Mouse (Mus musculus) midbrain, embryonic 11.5 days (tissue): ENCODE data around the gene Plekho1. TPM values are rescaled to one million over a fixed set of nuclear protein-coding genes. Genes with fewer than 3 reads are reported as not detected.

ENCODE experiments used
- ATAC-seq: fragments of 200-750 bp; cut with Nextera tagmentation; 2 replicates; pipeline ENCODE4 v1.8.0; 2017; ENCODE audit warnings: moderate TSS enrichment, moderate library complexity; ENCODE audit not compliant: low FRiP score
- DNase-seq: peaks from one replicate; pipeline ENCODE4 v3.0.0; 2015; ENCODE audit warnings: low spot score; ENCODE audit errors: missing footprints
- H3K27ac ChIP-seq: fragments of 300-500 bp; sonication (generic); 2 replicates; pipeline ENCODE4 v1.5.1; 2014; ENCODE audit warnings: low read depth, low read length
- H3K27me3 ChIP-seq: fragments of 300-500 bp; sonication (generic); 2 replicates; pipeline ENCODE4 v1.6.1; 2014; ENCODE audit warnings: mild to moderate bottlenecking, low read length, moderate library complexity, mixed read lengths; ENCODE audit not compliant: control insufficient read depth, insufficient read depth
- H3K36me3 ChIP-seq: fragments of 300-500 bp; sonication (generic); 2 replicates; pipeline ENCODE4 v1.6.1; 2014; ENCODE audit warnings: mild to moderate bottlenecking, low read length, moderate library complexity, mixed read lengths; ENCODE audit not compliant: control insufficient read depth, insufficient read depth
- H3K4me1 ChIP-seq: fragments of 300-500 bp; sonication (generic); 2 replicates; pipeline ENCODE4 v1.6.1; 2014; ENCODE audit warnings: low read length; ENCODE audit not compliant: control insufficient read depth, insufficient read depth
- H3K4me2 ChIP-seq: fragments of 300-500 bp; sonication (generic); 2 replicates; pipeline ENCODE4 v1.6.1; 2014; ENCODE audit warnings: mild to moderate bottlenecking, moderate library complexity
- H3K4me3 ChIP-seq: fragments of 300-500 bp; sonication (generic); 2 replicates; pipeline ENCODE4 v1.5.1; 2014; ENCODE audit warnings: low read depth, low read length
- H3K9ac ChIP-seq: fragments of 300-500 bp; sonication (generic); 2 replicates; pipeline ENCODE4 v1.6.1; 2014; ENCODE audit warnings: low read length
- H3K9me3 ChIP-seq: fragments of 300-500 bp; sonication (generic); 2 replicates; pipeline ENCODE4 v1.6.1; 2016; ENCODE audit warnings: low read length; ENCODE audit not compliant: control insufficient read depth
- WGBS: fragments of 180-500 bp; shearing (Covaris S2); extraction: QIAGEN DNeasy Blood & Tissue Kit; methylation state at CpG from one replicate; pipeline ENCODE4 v1.1.7; 2014; 5-methylcytosine and 5-hydroxymethylcytosine counted together
- polyA plus RNA-seq: library from polyadenylated mRNA; unstranded; fragments of >200 nt; fragmentation: Nextera tagmentation; extraction: Ambion mirVana; gene quantifications from 2 replicates; pipeline ENCODE4 v1.2.1, GENCODE M21; 2014

Gene Plekho1
- polyA plus RNA-seq, 1 experiment from 2014 or later = 70.7 TPM

GRCm38 (mm10) chr3:96033046-96033445, 37.2 kb upstream of the Plekho1 start:
- Histone ChIP-seq H3K36me3 (no peaks in the 10 kb centered on the region), H3K4me1 (no peaks in the 10 kb centered on the region), H3K4me3 (no peak overlapping the region), H3K9ac (no peak overlapping the region), H3K27ac (no peak overlapping the region), H3K4me2 (no peak overlapping the region), H3K9me3 (no peaks in the 10 kb centered on the region), H3K27me3 (no peaks in the 10 kb centered on the region)
- no peak for ATAC-seq
- peak; percentile 69 for DNase-seq
- WGBS = 87% methylated on average over 4 of the region's 4 CpGs

- Histone ChIP-seq H3K4me2 (no peak overlapping the region), H3K27ac (no peak overlapping the region), H3K9me3 (no peaks in the 10 kb centered on the region), H3K27me3 (no peaks in the 10 kb centered on the region), H3K36me3 (no peaks in the 10 kb centered on the region), H3K4me3 (no peak overlapping the region), H3K9ac (no peak overlapping the region), H3K4me1 (no peaks in the 10 kb centered on the region)
- ATAC-seq = no peak
- no peak for DNase-seq
- 87% methylated on average over 6 of the region's 6 CpGs for WGBS
Measured at GRCm38 (mm10) chr3:96032652-96033017, 36.8 kb upstream of the Plekho1 start.

GRCm38 (mm10) chr3:96031991-96032651, 36.3 kb upstream of the Plekho1 start:
- H3K36me3 ChIP-seq = no peaks in the 10 kb centered on the region
- H3K9me3 ChIP-seq = no peaks in the 10 kb centered on the region
- WGBS = 95% methylated on average over 6 of the region's 6 CpGs
- peak; percentile 56 for DNase-seq
- H3K27ac ChIP-seq = no peak overlapping the region
- ATAC-seq = no peak
- H3K4me2 ChIP-seq = no peak overlapping the region
- no peaks in the 10 kb centered on the region for H3K27me3 ChIP-seq
- H3K4me3 ChIP-seq = no peak overlapping the region
- H3K4me1 ChIP-seq = no peaks in the 10 kb centered on the region
- H3K9ac ChIP-seq = no peak overlapping the region

- no peak overlapping the region for H3K9ac ChIP-seq
Measured at GRCm38 (mm10) chr3:96029766-96030165, 34.0 kb upstream of the Plekho1 start.

GRCm38 (mm10) chr3:96029336-96029735, 33.5 kb upstream of the Plekho1 start:
- Histone ChIP-seq H3K27ac (no peak overlapping the region), H3K4me3 (no peak overlapping the region), H3K9me3 (no peaks in the 10 kb centered on the region), H3K4me1 (no peaks in the 10 kb centered on the region), H3K27me3 (no peaks in the 10 kb centered on the region), H3K36me3 (no peaks in the 10 kb centered on the region), H3K9ac (no peak overlapping the region), H3K4me2 (no peak overlapping the region)
- DNase-seq (peak; percentile 65), ATAC-seq (no peak)
- 92% methylated on average over 3 of the region's 3 CpGs for WGBS

More at GRCm38 (mm10) chr3:96029766-96030165, 34.0 kb upstream of the Plekho1 start:
- Histone ChIP-seq H3K9me3 (no peaks in the 10 kb centered on the region), H3K36me3 (no peaks in the 10 kb centered on the region), H3K27ac (no peak overlapping the region), H3K4me3 (no peak overlapping the region), H3K27me3 (no peaks in the 10 kb centered on the region), H3K4me1 (no peaks in the 10 kb centered on the region), H3K4me2 (no peak overlapping the region)
- DNase-seq = peak; percentile 21
- no peak for ATAC-seq
- WGBS = 92% methylated on average over 11 of the region's 11 CpGs

- no peak overlapping the region for H3K4me3 ChIP-seq
- peak; percentile 4 for DNase-seq
- WGBS = 89% methylated on average over 1 of the region's 1 CpGs
- H3K4me2 ChIP-seq = no peak overlapping the region
- no peaks in the 10 kb centered on the region for H3K9me3 ChIP-seq
- no peaks in the 10 kb centered on the region for H3K27me3 ChIP-seq
- no peaks in the 10 kb centered on the region for H3K36me3 ChIP-seq
- no peak overlapping the region for H3K9ac ChIP-seq
- no peaks in the 10 kb centered on the region for H3K4me1 ChIP-seq
- no peak for ATAC-seq
- H3K27ac ChIP-seq = no peak overlapping the region
Measured at GRCm38 (mm10) chr3:96027875-96028274, 32.1 kb upstream of the Plekho1 start.

GRCm38 (mm10) chr3:96027145-96027544, 31.3 kb upstream of the Plekho1 start:
- H3K27ac ChIP-seq = no peak overlapping the region
- ATAC-seq = no peak
- no peaks in the 10 kb centered on the region for H3K36me3 ChIP-seq
- no peak overlapping the region for H3K4me2 ChIP-seq
- no peak overlapping the region for H3K9ac ChIP-seq
- no peak for DNase-seq
- no peaks in the 10 kb centered on the region for H3K4me1 ChIP-seq
- no peaks in the 10 kb centered on the region for H3K9me3 ChIP-seq
- H3K27me3 ChIP-seq = no peaks in the 10 kb centered on the region
- H3K4me3 ChIP-seq = no peak overlapping the region
- WGBS = 79% methylated on average over 1 of the region's 1 CpGs

GRCm38 (mm10) chr3:96021421-96022128, 25.8 kb upstream of the Plekho1 start:
- Histone ChIP-seq H3K36me3 (no peaks in the 10 kb centered on the region), H3K4me1 (no peaks in the 10 kb centered on the region), H3K27ac (no peak overlapping the region), H3K4me3 (no peak overlapping the region), H3K4me2 (no peak overlapping the region), H3K9me3 (no peaks in the 10 kb centered on the region), H3K27me3 (no peaks in the 10 kb centered on the region), H3K9ac (no peak overlapping the region)
- no peak for ATAC-seq
- 78% methylated on average over 5 of the region's 5 CpGs for WGBS
- no peak for DNase-seq

GRCm38 (mm10) chr3:96020735-96021134, 24.9 kb upstream of the Plekho1 start:
- no peak overlapping the region for H3K4me3 ChIP-seq
- DNase-seq = no peak
- H3K9me3 ChIP-seq = no peaks in the 10 kb centered on the region
- 84% methylated on average over 1 of the region's 1 CpGs for WGBS
- H3K36me3 ChIP-seq = no peaks in the 10 kb centered on the region
- ATAC-seq = no peak
- H3K4me1 ChIP-seq = no peaks in the 10 kb centered on the region
- no peak overlapping the region for H3K9ac ChIP-seq
- no peak overlapping the region for H3K4me2 ChIP-seq
- H3K27ac ChIP-seq = no peak overlapping the region
- no peaks in the 10 kb centered on the region for H3K27me3 ChIP-seq
